Mouse (Mus musculus): ENCODE measurements around the gene Tssk1. TPM values are rescaled to one million over a fixed set of nuclear protein-coding genes. Genes with fewer than 3 reads are reported as not detected.

The Tssk1 gene
- polyA plus RNA-seq, 1 experiment from 2014 or later: 0.04 TPM

Other genes with a start within 250 kb of the Tssk1 start
- gene Ccdc74a, start 247.8 kb upstream of the Tssk1 start, polyA plus RNA-seq (2015; fragmentation: Nextera tagmentation; extraction: Ambion mirVana): 3.5 and 4.1 TPM in 2 replicates
- gene Med15, start 161.3 kb upstream of the Tssk1 start, polyA plus RNA-seq (2015; fragmentation: Nextera tagmentation; extraction: Ambion mirVana): 32.0 and 33.3 TPM in 2 replicates
- 40.6 and 43.9 TPM in 2 replicates for gene Klhl22, start 134.6 kb upstream of the Tssk1 start, polyA plus RNA-seq (2015; fragmentation: Nextera tagmentation; extraction: Ambion mirVana)
- gene Scarf2, start 96.9 kb upstream of the Tssk1 start, polyA plus RNA-seq (2015; fragmentation: Nextera tagmentation; extraction: Ambion mirVana): 7.0 and 8.2 TPM in 2 replicates
- gene B830017H08Rik, start 61.1 kb upstream of the Tssk1 start, polyA plus RNA-seq (2015; fragmentation: Nextera tagmentation; extraction: Ambion mirVana): not detected in 2 replicates
- gene Car15, start 55.9 kb upstream of the Tssk1 start, polyA plus RNA-seq (2015; fragmentation: Nextera tagmentation; extraction: Ambion mirVana): 1.1 and 1.8 TPM in 2 replicates
- 0.12 and 0.14 TPM in 2 replicates for gene Gm20518, start 2.6 kb upstream of the Tssk1 start, polyA plus RNA-seq (2015; fragmentation: Nextera tagmentation; extraction: Ambion mirVana)
- gene Dgcr2, start 4.3 kb downstream of the Tssk1 start, polyA plus RNA-seq (2015; fragmentation: Nextera tagmentation; extraction: Ambion mirVana): 47.8 and 48.4 TPM in 2 replicates
- not detected in 2 replicates for gene Tssk2, start 4.4 kb downstream of the Tssk1 start, polyA plus RNA-seq (2015; fragmentation: Nextera tagmentation; extraction: Ambion mirVana)
- 27.5 and 29.8 TPM in 2 replicates for gene Ess2, start 17.1 kb downstream of the Tssk1 start, polyA plus RNA-seq (2015; fragmentation: Nextera tagmentation; extraction: Ambion mirVana)
- gene Gsc2, start 20.8 kb downstream of the Tssk1 start, polyA plus RNA-seq (2015; fragmentation: Nextera tagmentation; extraction: Ambion mirVana): not detected in 2 replicates
- 34.8 and 38.0 TPM in 2 replicates for gene Slc25a1, start 34.0 kb downstream of the Tssk1 start, polyA plus RNA-seq (2015; fragmentation: Nextera tagmentation; extraction: Ambion mirVana)
- gene Vpreb2, start 86.2 kb downstream of the Tssk1 start, polyA plus RNA-seq (2015; fragmentation: Nextera tagmentation; extraction: Ambion mirVana): not detected in 2 replicates
- gene Dgcr6, start 158.6 kb downstream of the Tssk1 start, polyA plus RNA-seq (2015; fragmentation: Nextera tagmentation; extraction: Ambion mirVana): 50.5 and 61.6 TPM in 2 replicates
- 6.8 and 8.0 TPM in 2 replicates for gene Prodh, start 196.0 kb downstream of the Tssk1 start, polyA plus RNA-seq (2015; fragmentation: Nextera tagmentation; extraction: Ambion mirVana)
- gene Rtn4r, start 233.4 kb downstream of the Tssk1 start, polyA plus RNA-seq (2015; fragmentation: Nextera tagmentation; extraction: Ambion mirVana): 0.46 and 0.72 TPM in 2 replicates

Data from heart, embryonic 13.5 days (tissue).